Mouse (Mus musculus) embryonic facial prominence, embryonic 14.5 days (tissue): ENCODE measurements around the gene Btnl10. TPM values are rescaled to one million over a fixed set of nuclear protein-coding genes. Genes with fewer than 3 reads are reported as not detected.
A peak's percentile ranks its signal among the peaks of the same experiment; 100 is the strongest.

Experiments used
- ATAC-seq: fragments of 200-750 bp; cut with Nextera tagmentation; 2 replicates; pipeline ENCODE4 v1.8.0; 2017; ENCODE audit warnings: low read depth, moderate number of reproducible peaks, moderate TSS enrichment
- DNase-seq: peaks from one replicate; pipeline ENCODE4 v3.0.0-alpha.2; 2015; ENCODE audit warnings: low spot score
- H3K27ac ChIP-seq: fragments of 300-500 bp; sonication (generic); replicated peaks from 2 replicates; pipeline ENCODE4 v1.5.1; 2014; ENCODE audit warnings: low read depth, mild to moderate bottlenecking, low read length, moderate library complexity
- H3K27me3 ChIP-seq: fragments of 300-500 bp; sonication (generic); replicated peaks from 2 replicates; pipeline ENCODE4 v1.6.1; 2014; ENCODE audit warnings: low read length; ENCODE audit not compliant: control insufficient read depth, insufficient read depth
- H3K36me3 ChIP-seq: fragments of 300-500 bp; sonication (generic); 2 replicates; pipeline ENCODE4 v1.6.1; 2014; ENCODE audit warnings: low read length, mixed read lengths; ENCODE audit not compliant: control insufficient read depth, insufficient read depth
- H3K4me1 ChIP-seq: fragments of 300-500 bp; sonication (generic); 2 replicates; pipeline ENCODE4 v1.6.1; 2014; ENCODE audit warnings: antibody characterized with exemption, low read length; ENCODE audit not compliant: control insufficient read depth, insufficient read depth
- H3K4me2 ChIP-seq: fragments of 300-500 bp; sonication (generic); 2 replicates; pipeline ENCODE4 v1.6.1; 2014; ENCODE audit warnings: low read depth, mild to moderate bottlenecking, low read length, moderate library complexity, mixed read lengths
- H3K4me3 ChIP-seq: fragments of 300-500 bp; sonication (generic); 2 replicates; pipeline ENCODE4 v1.5.1; 2014; ENCODE audit warnings: low read depth, mild to moderate bottlenecking, low read length
- H3K9ac ChIP-seq: fragments of 300-500 bp; sonication (generic); 2 replicates; pipeline ENCODE4 v1.6.1; 2014; ENCODE audit warnings: low read depth, mild to moderate bottlenecking, low read length, moderate library complexity, mixed read lengths
- H3K9me3 ChIP-seq: fragments of 300-500 bp; sonication (generic); 2 replicates; pipeline ENCODE4 v1.6.1; 2016; ENCODE audit warnings: low read length; ENCODE audit not compliant: control insufficient read depth
- WGBS: fragments of 180-500 bp; shearing (Covaris S2); extraction: QIAGEN DNeasy Blood & Tissue Kit; methylation state at CpG from one replicate; pipeline ENCODE4 v1.1.7; 2014; 5-methylcytosine and 5-hydroxymethylcytosine counted together
- polyA plus RNA-seq: library from polyadenylated mRNA; unstranded; fragments of >200 nt; fragmentation: Nextera tagmentation; extraction: Ambion mirVana; gene quantifications from 2 replicates; pipeline ENCODE4 v1.2.1, GENCODE M21; 2014

Btnl10 gene
- polyA plus RNA-seq, 1 experiment from 2014 or later = not detected

- Histone ChIP-seq H3K4me3 (no peak overlapping the region), H3K9ac (no peak overlapping the region), H3K27me3 (0 out of 2 replicates have a peak, but pooled peaks cover under 1% of the 10 kb centered on the region), H3K4me1 (no peaks in the 10 kb centered on the region), H3K36me3 (peaks cover 26% of the 10 kb centered on the region; the same call in 1 of the 2 replicates), H3K27ac (no peak overlapping the region), H3K9me3 (no peaks in the 10 kb centered on the region), H3K4me2 (no peak overlapping the region)
- no peak for ATAC-seq
- 95% methylated on average over 1 of the region's 1 CpGs for WGBS
- no peak for DNase-seq
Observed at GRCm38 (mm10) chr11:58967346-58967745, 49.6 kb downstream of the Btnl10 start.

DNA sequence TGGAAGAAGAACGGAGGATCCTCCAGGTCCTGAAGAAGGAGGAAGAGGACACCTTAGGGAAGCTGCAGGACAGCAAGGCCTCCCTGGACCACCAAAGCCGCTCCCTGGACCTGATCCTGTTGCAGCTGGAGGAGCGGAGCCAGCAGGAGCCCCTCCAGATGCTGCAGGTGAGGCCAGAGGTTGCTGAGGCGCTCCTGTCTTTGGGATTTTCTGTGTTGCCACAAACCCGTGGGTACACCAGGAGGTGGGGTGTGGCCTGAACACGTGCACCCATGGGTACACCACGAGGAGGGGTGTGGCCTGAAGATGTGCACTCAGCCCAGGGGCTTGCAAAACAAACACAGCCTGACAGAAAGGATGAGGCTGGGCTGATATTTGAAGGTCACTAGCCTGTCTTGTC lies 50.8 kb downstream of the Btnl10 start:
- H3K4me1 ChIP-seq = no peaks in the 10 kb centered on the region
- H3K9me3 ChIP-seq = no peaks in the 10 kb centered on the region
- whole genome bisulfite sequencing = 83% methylated on average over 7 of the region's 7 CpGs
- H3K4me3 ChIP-seq = no peak overlapping the region
- no peak overlapping the region for H3K4me2 ChIP-seq
- H3K27me3 ChIP-seq = no peaks in the 10 kb centered on the region
- H3K36me3 ChIP-seq = peaks cover 29% of the 10 kb centered on the region; the same call in 1 of the 2 replicates
- ATAC-seq = no peak
- H3K27ac ChIP-seq = no peak overlapping the region
- DNase-seq = no peak
- no peak overlapping the region for H3K9ac ChIP-seq

DNA sequence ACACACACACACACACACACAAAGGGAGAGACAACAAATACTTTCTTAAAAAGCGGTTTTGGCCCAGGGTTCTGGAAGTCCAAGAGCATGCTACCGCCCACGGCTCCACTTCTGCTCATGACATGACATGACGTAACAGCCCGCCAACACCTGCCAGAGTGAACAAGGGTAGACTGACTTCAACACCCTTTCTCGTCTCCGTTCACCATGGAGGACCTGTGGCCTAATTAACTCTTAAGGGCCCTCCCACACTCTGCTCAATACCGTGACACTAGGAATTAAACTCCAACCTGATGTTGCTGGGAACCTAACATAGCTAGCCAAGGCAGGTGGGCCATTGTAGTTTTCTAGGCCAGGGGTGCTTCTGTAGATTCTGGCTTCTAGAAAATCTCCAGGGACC lies 51.3 kb downstream of the Btnl10 start:
- peaks cover 29% of the 10 kb centered on the region; the same call in 1 of the 2 replicates for H3K36me3 ChIP-seq
- DNase-seq = no peak
- no peaks in the 10 kb centered on the region for H3K9me3 ChIP-seq
- H3K27ac ChIP-seq = no peak overlapping the region
- H3K4me3 ChIP-seq = no peak overlapping the region
- no peak overlapping the region for H3K4me2 ChIP-seq
- no peaks in the 10 kb centered on the region for H3K4me1 ChIP-seq
- ATAC-seq = no peak
- WGBS = 86% methylated on average over 8 of the region's 8 CpGs
- no peaks in the 10 kb centered on the region for H3K27me3 ChIP-seq
- no peak overlapping the region for H3K9ac ChIP-seq

DNA sequence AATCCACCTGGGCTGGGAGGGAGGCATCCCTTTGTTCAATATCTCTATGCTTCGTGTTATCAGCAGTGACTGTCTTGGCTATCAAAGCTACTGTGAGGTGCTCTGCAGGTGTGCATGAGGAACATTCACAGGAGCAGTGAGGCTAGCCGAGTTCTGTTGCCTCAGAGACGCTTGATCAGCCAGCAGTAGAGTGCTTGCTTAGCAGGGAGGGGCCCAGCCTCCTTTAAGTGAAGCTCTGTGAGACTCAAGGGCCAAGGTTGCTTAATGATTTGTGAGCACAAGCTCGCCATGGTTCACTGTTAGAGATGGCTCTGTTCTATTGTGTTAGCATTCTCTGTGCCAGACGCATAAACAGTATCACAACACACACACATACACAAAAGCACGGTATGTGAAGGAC lies 52.0 kb downstream of the Btnl10 start:
- H3K27me3 ChIP-seq = no peaks in the 10 kb centered on the region
- no peak overlapping the region for H3K4me3 ChIP-seq
- peaks cover 33% of the 10 kb centered on the region; the same call in 1 of the 2 replicates for H3K36me3 ChIP-seq
- H3K9me3 ChIP-seq = no peaks in the 10 kb centered on the region
- H3K27ac ChIP-seq = no peak overlapping the region
- ATAC-seq (no peak), DNase-seq (no peak)
- no peak overlapping the region for H3K4me2 ChIP-seq
- 79% methylated on average over 6 of the region's 6 CpGs for WGBS
- H3K4me1 ChIP-seq = no peaks in the 10 kb centered on the region
- no peak overlapping the region for H3K9ac ChIP-seq

- Histone ChIP-seq H3K36me3 (peaks cover 35% of the 10 kb centered on the region; the same call in 1 of the 2 replicates), H3K27me3 (no peaks in the 10 kb centered on the region), H3K9me3 (no peaks in the 10 kb centered on the region), H3K9ac (no peak overlapping the region), H3K27ac (no peak overlapping the region), H3K4me3 (no peak overlapping the region), H3K4me2 (no peak overlapping the region), H3K4me1 (no peaks in the 10 kb centered on the region)
- 0 out of 2 replicates have a peak, but pooled peaks have one; percentile 15 for ATAC-seq
- no peak for DNase-seq
- 88% methylated on average over 21 of the region's 21 CpGs for WGBS
Observed at GRCm38 (mm10) chr11:58970831-58971530, 53.3 kb downstream of the Btnl10 start.

- DNase-seq = no peak
- no peaks in the 10 kb centered on the region for H3K27me3 ChIP-seq
- H3K36me3 ChIP-seq = peaks cover 35% of the 10 kb centered on the region; the same call in 1 of the 2 replicates
- ATAC-seq = no peak
- no peak overlapping the region for H3K9ac ChIP-seq
- no peak overlapping the region for H3K4me2 ChIP-seq
- 94% methylated on average over 3 of the region's 3 CpGs for WGBS
- no peaks in the 10 kb centered on the region for H3K9me3 ChIP-seq
- H3K27ac ChIP-seq = no peak overlapping the region
- H3K4me3 ChIP-seq = no peak overlapping the region
- H3K4me1 ChIP-seq = no peaks in the 10 kb centered on the region; the same call in 1 of the 2 replicates
Observed at GRCm38 (mm10) chr11:58971796-58972195, 54.1 kb downstream of the Btnl10 start.

DNA sequence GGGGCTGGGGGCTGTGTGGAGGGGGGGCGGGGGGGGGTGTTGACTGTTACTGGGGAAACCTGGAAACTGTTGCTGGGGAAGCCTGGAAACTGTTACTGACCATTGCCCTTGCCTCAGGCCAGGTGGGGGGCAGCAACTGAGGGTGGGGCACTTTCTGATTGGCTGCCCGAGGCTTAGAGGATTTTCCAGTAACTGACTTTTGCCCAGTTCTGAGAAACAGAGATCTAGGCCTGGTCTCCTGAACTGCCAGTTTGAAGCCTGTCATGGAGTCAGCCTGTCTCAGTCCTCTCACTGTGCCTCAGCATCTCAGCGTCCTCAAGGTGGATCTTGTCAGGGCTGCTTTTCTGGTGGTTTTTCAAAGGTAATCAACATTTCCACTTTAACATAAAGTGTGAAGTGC lies 56.7 kb downstream of the Btnl10 start:
- WGBS = 85% methylated on average over 3 of the region's 3 CpGs

More for the DNA sequence above, 56.7 kb downstream of the Btnl10 start:
- DNase-seq = no peak
- H3K4me1 ChIP-seq = peaks cover 9% of the 10 kb centered on the region; the same call in 1 of the 2 replicates
- ATAC-seq = no peak
- no peaks in the 10 kb centered on the region for H3K9me3 ChIP-seq
- H3K27me3 ChIP-seq = no peaks in the 10 kb centered on the region
- peaks cover 26% of the 10 kb centered on the region; the same call in 1 of the 2 replicates for H3K36me3 ChIP-seq
- no peak overlapping the region for H3K9ac ChIP-seq
- no peak overlapping the region for H3K4me3 ChIP-seq
- no peak overlapping the region for H3K4me2 ChIP-seq
- no peak overlapping the region for H3K27ac ChIP-seq
